Mouse (Mus musculus) kidney, adult 2 months (tissue): ENCODE results near the gene Lrpap1.
A peak's percentile ranks its signal among the peaks of the same experiment; 100 is the strongest.

Experiments used
- CTCF ChIP-seq: fragments of 200-500 bp; conservative IDR thresholded peaks from 2 replicates; pipeline ENCODE4 v1.5.1; 2011; ENCODE audit warnings: low read depth, mild to moderate bottlenecking, control low read depth, low read length, moderate library complexity, mixed read lengths; ENCODE audit not compliant: insufficient read depth, insufficient read length
- POLR2A ChIP-seq: fragments of 200-500 bp; IDR thresholded peaks from one replicate; pipeline ENCODE4 v1.6.1; 2011; ENCODE audit warnings: low read depth, low read length, control low read depth

DNA sequence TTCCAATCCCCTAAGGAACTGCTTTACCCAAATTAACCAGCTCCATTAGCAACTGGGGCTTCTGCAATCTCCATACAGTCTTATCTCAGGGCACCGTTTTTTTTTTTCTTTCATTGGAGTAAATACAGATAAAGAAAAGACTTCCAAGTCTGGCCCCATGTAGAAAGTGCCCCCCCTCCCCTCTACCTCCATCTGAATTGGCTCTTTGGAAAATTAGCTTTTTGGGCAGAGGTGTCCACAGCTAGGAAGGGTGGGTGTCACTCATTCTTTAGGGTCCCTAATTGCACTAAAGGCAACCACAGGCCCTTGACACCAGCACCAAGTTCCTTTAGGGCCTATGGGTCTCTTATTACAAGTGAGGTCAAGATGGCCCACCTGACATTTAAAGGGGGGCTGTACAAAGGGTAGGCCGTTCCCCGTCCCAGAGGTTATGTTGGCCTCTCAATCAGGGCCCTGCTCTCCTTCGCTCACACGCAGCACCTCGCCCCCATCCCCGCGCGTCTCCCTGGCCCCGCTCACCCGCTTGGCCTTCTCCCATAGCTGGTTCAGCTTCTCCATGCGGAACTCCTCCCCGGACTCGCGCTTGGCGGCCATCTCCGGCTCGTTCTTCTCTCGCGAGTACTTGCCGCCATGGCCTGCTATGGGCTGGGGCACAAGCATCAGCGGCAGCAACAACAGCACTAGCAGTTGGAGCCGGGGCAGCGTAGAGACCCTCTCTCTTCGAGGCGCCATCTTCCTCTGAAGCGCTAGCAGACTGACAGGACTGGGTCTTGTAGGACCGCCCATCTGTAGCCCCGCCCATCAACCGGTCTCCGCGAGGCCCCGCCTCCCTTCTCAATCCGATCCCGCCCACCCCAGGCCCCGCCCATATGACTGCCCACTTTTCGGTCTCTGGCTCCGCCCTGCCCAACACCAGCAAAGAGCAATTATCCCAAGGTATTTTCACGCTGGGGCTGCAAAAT is at the start of gene Lrpap1:
- TF ChIP-seq CTCF (no peak), POLR2A (peak; percentile 95)
